Mouse (Mus musculus) olfactory bulb, adult 2 months (tissue): ENCODE results near the gene Mark4. TPM values are rescaled to one million over a fixed set of nuclear protein-coding genes. Genes with fewer than 3 reads are reported as not detected.

ENCODE experiments used
- H3K27ac ChIP-seq: fragments of 200-500 bp; 2 replicates; pipeline ENCODE4 v1.5.1; 2012; ENCODE audit warnings: low read depth, low read length; ENCODE audit not compliant: insufficient read depth
- H3K4me1 ChIP-seq: fragments of 200-500 bp; 2 replicates; pipeline ENCODE4 v1.6.1; 2012; ENCODE audit warnings: low read length; ENCODE audit not compliant: control insufficient read depth, insufficient read depth
- H3K4me3 ChIP-seq: fragments of 200-500 bp; 2 replicates; pipeline ENCODE4 v1.5.1; 2012; ENCODE audit warnings: mild to moderate bottlenecking, low read depth, low read length, moderate library complexity; ENCODE audit not compliant: insufficient read depth
- CTCF ChIP-seq: fragments of 200-500 bp; IDR thresholded peaks from 2 replicates; pipeline ENCODE4 v1.5.1; 2012; ENCODE audit warnings: low read depth, mild to moderate bottlenecking, low read length, moderate library complexity; ENCODE audit not compliant: insufficient read depth
- POLR2A ChIP-seq: fragments of 200-500 bp; IDR thresholded peaks from 2 replicates; pipeline ENCODE4 v1.6.1; 2012; ENCODE audit warnings: mild to moderate bottlenecking, low read depth, low read length, moderate library complexity; ENCODE audit not compliant: insufficient read depth
- WGBS: fragments of 180-500 bp; shearing (Covaris S2); methylation state at CpG from one replicate; pipeline ENCODE4 v1.1.7; 2018; 5-methylcytosine and 5-hydroxymethylcytosine counted together
- polyA plus RNA-seq: library from polyadenylated mRNA; stranded (reverse); fragments of >200 nt; gene quantifications from 2 replicates; pipeline ENCODE4 v1.2.4, GENCODE M21; 2012; ENCODE audit warnings: low replicate concordance; ENCODE audit not compliant: missing spikeins, insufficient read depth, insufficient read length

Gene Mark4
- polyA plus RNA-seq, 1 experiment: not detected

DNA sequence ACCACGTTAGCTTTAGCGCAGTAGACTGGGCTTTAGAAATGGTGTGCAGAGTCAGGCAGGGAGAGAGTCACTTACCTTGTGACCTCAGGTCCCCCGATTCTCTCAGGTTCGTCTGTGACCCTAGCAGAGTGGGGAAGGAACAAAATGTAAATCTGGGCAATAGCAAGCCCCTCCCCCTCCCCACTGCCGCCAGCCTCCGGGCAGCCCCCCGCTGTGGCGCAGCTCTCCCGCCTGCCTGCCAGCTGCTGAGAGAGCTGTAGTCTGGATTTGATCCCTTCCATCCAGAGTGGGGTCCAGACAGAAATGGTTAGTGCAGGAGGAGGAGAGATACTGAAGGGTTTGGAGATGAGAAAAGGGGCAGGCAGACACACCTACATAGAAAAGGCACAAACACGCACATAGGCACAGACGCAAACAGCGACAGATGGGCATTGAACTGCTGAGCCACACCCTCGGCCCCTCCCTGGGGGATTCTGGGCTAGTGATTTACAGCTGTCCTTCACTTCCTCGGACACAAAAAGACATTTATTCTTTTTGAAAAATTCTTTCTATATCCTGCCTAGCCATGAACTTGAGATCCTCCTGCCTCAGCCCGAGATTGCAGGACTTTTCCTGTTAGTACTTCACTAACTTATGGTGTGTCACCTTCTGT, 30.5 kb downstream of the Mark4 start:
- H3K4me1 ChIP-seq: no peaks in the 10 kb centered on the region
- H3K4me3 ChIP-seq: no peak overlapping the region
- no peak overlapping the region for H3K27ac ChIP-seq
- TF ChIP-seq CTCF (no peak), POLR2A (no peak)
- 77% methylated on average over 15 of the region's 15 CpGs for WGBS

DNA sequence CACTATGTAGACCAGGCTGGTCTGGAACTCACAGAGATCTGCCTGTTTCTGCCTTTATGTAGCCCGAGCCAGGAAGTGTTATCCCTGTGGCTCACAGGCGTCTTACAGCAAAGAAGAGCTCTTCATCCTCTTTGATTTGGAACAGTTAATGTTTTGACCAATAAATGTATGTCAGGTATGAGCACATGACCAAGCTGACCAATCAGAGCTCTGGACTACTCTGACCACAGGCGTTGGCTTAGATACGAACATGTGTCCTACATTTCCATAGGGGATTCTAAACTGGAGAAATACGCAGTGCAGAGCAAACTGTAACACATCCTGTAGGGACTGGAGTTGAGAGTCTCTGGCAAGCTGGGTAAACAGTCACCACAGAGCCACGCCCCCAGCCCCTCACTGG, 31.7 kb downstream of the Mark4 start:
- no peaks in the 10 kb centered on the region for H3K4me1 ChIP-seq
- H3K27ac ChIP-seq: no peak overlapping the region
- no peak overlapping the region for H3K4me3 ChIP-seq
- TF ChIP-seq CTCF (no peak), POLR2A (no peak)
- WGBS: 94% methylated on average over 6 of the region's 6 CpGs

- no peak overlapping the region for H3K27ac ChIP-seq
- 83% methylated on average over 6 of the region's 6 CpGs for WGBS
- no peak overlapping the region for H3K4me3 ChIP-seq
- TF ChIP-seq CTCF (no peak), POLR2A (no peak)
- H3K4me1 ChIP-seq: 0 out of 2 replicates have a peak, but pooled peaks cover 2% of the 10 kb centered on the region
Measured at GRCm38 (mm10) chr7:19426349-19426748, 32.3 kb downstream of the Mark4 start.

DNA sequence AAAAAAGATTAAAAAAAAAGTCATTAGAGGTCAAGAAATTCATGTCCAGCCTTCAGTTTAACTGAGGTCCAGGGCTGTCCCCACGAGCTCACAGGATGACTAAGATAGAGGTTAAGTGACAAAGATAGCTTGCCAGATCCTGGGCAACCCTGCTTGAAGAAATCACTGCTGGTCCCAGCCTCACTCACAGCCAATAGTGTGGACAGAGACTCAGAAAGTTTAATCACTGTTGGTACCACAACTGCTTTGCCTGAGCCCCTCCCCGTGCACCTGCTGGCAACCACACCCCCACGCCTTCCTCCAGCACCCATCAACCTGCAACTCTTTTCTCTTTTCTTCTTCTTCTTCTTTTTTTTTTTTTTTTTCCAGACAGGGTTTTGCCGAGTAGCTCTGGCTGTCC, 34.6 kb downstream of the Mark4 start:
- WGBS: 77% methylated on average over 4 of the region's 4 CpGs
- H3K4me1 ChIP-seq: peaks cover 6% of the 10 kb centered on the region
- H3K27ac ChIP-seq: no peak overlapping the region
- no peak for TF ChIP-seq POLR2A
- no peak overlapping the region for H3K4me3 ChIP-seq

GRCm38 (mm10) chr7:19423083-19423482, 35.5 kb downstream of the Mark4 start:
- TF ChIP-seq CTCF: no peak
- WGBS: 89% methylated on average over 3 of the region's 3 CpGs
- no peak overlapping the region for H3K27ac ChIP-seq
- H3K4me3 ChIP-seq: no peak overlapping the region
- H3K4me1 ChIP-seq: peaks cover 6% of the 10 kb centered on the region

GRCm38 (mm10) chr7:19420821-19421636, 37.6 kb downstream of the Mark4 start:
- TF ChIP-seq CTCF: no peak
- no peak for TF ChIP-seq POLR2A
- Histone ChIP-seq H3K4me1 (peaks cover 6% of the 10 kb centered on the region), H3K4me3 (peak overlapping the region; percentile 28), H3K27ac (no peak overlapping the region)
- WGBS: 10% methylated on average over 43 of the region's 43 CpGs

- Histone ChIP-seq H3K27ac (no peak overlapping the region), H3K4me3 (no peak overlapping the region), H3K4me1 (peaks cover 6% of the 10 kb centered on the region)
- 7% methylated on average over 28 of the region's 28 CpGs for WGBS
- TF ChIP-seq CTCF (no peak), POLR2A (no peak)
Measured at GRCm38 (mm10) chr7:19420121-19420520, 38.5 kb downstream of the Mark4 start.

GRCm38 (mm10) chr7:19416590-19416989, 42.0 kb downstream of the Mark4 start:
- TF ChIP-seq CTCF (no peak), POLR2A (no peak)
- H3K27ac ChIP-seq: no peak overlapping the region
- 80% methylated on average over 15 of the region's 15 CpGs for WGBS
- H3K4me3 ChIP-seq: no peak overlapping the region
- peaks cover 6% of the 10 kb centered on the region for H3K4me1 ChIP-seq

DNA sequence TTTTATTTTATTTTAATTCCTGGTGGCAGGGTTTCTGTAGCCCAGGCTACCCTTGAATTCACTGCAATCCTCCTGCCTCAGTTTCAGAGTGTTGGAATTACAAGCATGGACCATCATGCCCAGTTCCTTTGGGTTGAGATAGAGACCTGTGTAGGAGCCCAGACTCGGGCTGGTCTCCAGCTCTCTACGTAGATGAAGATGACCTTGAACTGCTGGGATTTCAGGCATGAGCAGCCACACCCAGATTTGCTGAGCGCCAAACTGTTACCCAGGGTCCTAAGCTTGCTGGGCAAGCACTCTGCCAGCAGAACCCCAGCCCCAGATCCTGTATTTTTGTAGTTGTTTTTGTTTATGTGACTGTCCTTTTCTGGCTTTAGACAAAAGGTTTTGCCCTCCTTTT, 45.1 kb downstream of the Mark4 start:
- no peak overlapping the region for H3K27ac ChIP-seq
- TF ChIP-seq POLR2A (no peak), CTCF (no peak)
- no peak overlapping the region for H3K4me3 ChIP-seq
- H3K4me1 ChIP-seq: no peaks in the 10 kb centered on the region
- 87% methylated on average over 3 of the region's 3 CpGs for WGBS
